Mouse (Mus musculus) CH12.LX (cell line): ENCODE results near the gene Bsn. TPM values are rescaled to one million over a fixed set of nuclear protein-coding genes. Genes with fewer than 3 reads are reported as not detected.
A peak's percentile ranks its signal among the peaks of the same experiment; 100 is the strongest.

Experiments
- DNase-seq: peaks from one replicate; pipeline ENCODE4 v3.0.0-alpha.2; 2013; ENCODE audit errors: extremely low read depth
- H3K27ac ChIP-seq: 2 replicates; pipeline ENCODE4 v1.5.1; 2012; ENCODE audit warnings: low read depth, mild to moderate bottlenecking, control low read depth, moderate library complexity; ENCODE audit not compliant: insufficient read depth
- H3K27me3 ChIP-seq: replicated peaks from 2 replicates; pipeline ENCODE3; 2012; ENCODE audit warnings: inconsistent platforms
- H3K36me3 ChIP-seq, 2 experiments: replicated peaks in 1 of 2; 2 replicates each; pipeline versions ENCODE3 to v1.6.1; 2012; ENCODE audit warnings: inconsistent platforms in 1 of 2, low read length in 1 of 2, mild to moderate bottlenecking in 1 of 2, mixed read lengths in 1 of 2, moderate library complexity in 1 of 2; ENCODE audit not compliant: control insufficient read depth in 1 of 2, insufficient read depth in 1 of 2
- H3K4me1 ChIP-seq, 2 experiments: 2 replicates each; pipeline ENCODE4 v1.6.1; 2012; ENCODE audit warnings: inconsistent platforms in 1 of 2, moderate library complexity in 1 of 2; ENCODE audit not compliant: insufficient read depth in 2 of 2, control insufficient read depth in 1 of 2
- H3K4me2 ChIP-seq: 2 replicates; pipeline ENCODE4 v1.6.1; 2012; ENCODE audit warnings: low read depth, mild to moderate bottlenecking, control low read depth; ENCODE audit not compliant: poor library complexity, insufficient read depth, severe bottlenecking
- H3K4me3 ChIP-seq, 3 experiments: fragments of 150-350 bp in 1 of 3; sonication (generic) in 1 of 3; replicated peaks in 1 of 3; 2 replicates each; pipeline versions ENCODE3 to v1.5.1; 2011 to 2012; ENCODE audit warnings: low read depth in 2 of 3, low read length in 2 of 3, mild to moderate bottlenecking in 2 of 3, moderate library complexity in 2 of 3, control low read depth in 1 of 3, improper control_type of control experiment in 1 of 3, inconsistent platforms in 1 of 3, mixed read lengths in 1 of 3; ENCODE audit not compliant: poor library complexity in 1 of 3
- H3K79me2 ChIP-seq: replicated peaks from 2 replicates; pipeline ENCODE4 v1.6.1; 2012; ENCODE audit warnings: mild to moderate bottlenecking, moderate library complexity; ENCODE audit not compliant: control insufficient read depth, poor library complexity, insufficient read depth, severe bottlenecking; ENCODE audit errors: extremely low read depth
- H3K9ac ChIP-seq: 2 replicates; pipeline ENCODE4 v1.6.1; 2012; ENCODE audit warnings: low read depth, mild to moderate bottlenecking, control low read depth, moderate library complexity; ENCODE audit not compliant: insufficient read depth
- H3K9me3 ChIP-seq: replicated peaks from 2 replicates; pipeline ENCODE3; 2012; ENCODE audit warnings: low read length, inconsistent platforms, mixed read lengths
- BHLHE40 ChIP-seq: IDR thresholded peaks from 2 replicates; pipeline ENCODE4 v1.6.1; 2011; ENCODE audit warnings: mild to moderate bottlenecking, low read depth, low read length, improper control_type of control experiment
- CHD2 ChIP-seq: IDR thresholded peaks from 2 replicates; pipeline ENCODE4 v1.6.1; 2011; ENCODE audit warnings: low read length, improper control_type of control experiment
- CTCF ChIP-seq, 2 experiments: IDR thresholded peaks in 1 of 2; conservative IDR thresholded peaks in 1 of 2; 2 replicates each; pipeline ENCODE4 v1.5.1; 2011 to 2012; ENCODE audit warnings: low read depth in 2 of 2, low read length in 2 of 2, improper control_type of control experiment in 1 of 2, inconsistent platforms in 1 of 2, mild to moderate bottlenecking in 1 of 2, moderate library complexity in 1 of 2
- ELF1 ChIP-seq: IDR thresholded peaks from 2 replicates; pipeline ENCODE4 v1.6.1; 2014; ENCODE audit warnings: low read depth, mild to moderate bottlenecking, inconsistent platforms, low read length, improper control_type of control experiment
- EP300 ChIP-seq: IDR thresholded peaks from 2 replicates; pipeline ENCODE4 v1.6.1; 2011; ENCODE audit warnings: low read length, improper control_type of control experiment
- IRF4 ChIP-seq: IDR thresholded peaks from 2 replicates; pipeline ENCODE4 v1.6.1; 2014; ENCODE audit warnings: low read depth, mild to moderate bottlenecking, inconsistent platforms, low read length, improper control_type of control experiment
- JUND ChIP-seq: conservative IDR thresholded peaks from 2 replicates; pipeline ENCODE4 v1.6.1; 2011; ENCODE audit warnings: low read depth, low read length, improper control_type of control experiment
- MAFK ChIP-seq: IDR thresholded peaks from 2 replicates; pipeline ENCODE4 v1.6.1; 2011; ENCODE audit warnings: low read length, improper control_type of control experiment; ENCODE audit not compliant: insufficient replicate concordance
- MEF2A ChIP-seq: IDR thresholded peaks from 2 replicates; pipeline ENCODE4 v1.6.1; 2014; ENCODE audit warnings: low read depth, mild to moderate bottlenecking, inconsistent platforms, low read length, improper control_type of control experiment, borderline replicate concordance
- NRF1 ChIP-seq: IDR thresholded peaks from 2 replicates; pipeline ENCODE4 v1.6.1; 2014; ENCODE audit warnings: low read depth, mild to moderate bottlenecking, inconsistent platforms, low read length, improper control_type of control experiment, moderate library complexity
- POLR2A ChIP-seq: IDR thresholded peaks from 2 replicates; pipeline ENCODE4 v1.6.1; 2011; ENCODE audit warnings: low read depth, mild to moderate bottlenecking, improper control_type of control experiment, low read length
- POLR2AphosphoS2 ChIP-seq: IDR thresholded peaks from 2 replicates; pipeline ENCODE4 v1.6.1; 2011; ENCODE audit warnings: low read depth, low read length, improper control_type of control experiment
- RAD21 ChIP-seq: IDR thresholded peaks from 2 replicates; pipeline ENCODE4 v1.6.1; 2011; ENCODE audit warnings: low read depth, mild to moderate bottlenecking, low read length, improper control_type of control experiment, moderate library complexity
- SIN3A ChIP-seq: IDR thresholded peaks from 2 replicates; pipeline ENCODE4 v1.6.1; 2012; ENCODE audit warnings: low read length, improper control_type of control experiment, inconsistent platforms
- TBP ChIP-seq: conservative IDR thresholded peaks from 2 replicates; pipeline ENCODE4 v1.6.1; 2011; ENCODE audit warnings: low read depth, low read length, improper control_type of control experiment
- TCF12 ChIP-seq: IDR thresholded peaks from 2 replicates; pipeline ENCODE4 v1.6.1; 2014; ENCODE audit warnings: low read depth, mild to moderate bottlenecking, inconsistent platforms, low read length, improper control_type of control experiment
- USF1 ChIP-seq: IDR thresholded peaks from 2 replicates; pipeline ENCODE4 v1.6.1; 2014; ENCODE audit warnings: low read depth, mild to moderate bottlenecking, inconsistent platforms, low read length, improper control_type of control experiment
- USF2 ChIP-seq: conservative IDR thresholded peaks from 2 replicates; pipeline ENCODE4 v1.6.1; 2011; ENCODE audit warnings: low read depth, low read length, improper control_type of control experiment
- ZMIZ1 ChIP-seq: IDR thresholded peaks from 2 replicates; pipeline ENCODE4 v1.6.1; 2012; ENCODE audit warnings: low read depth, mild to moderate bottlenecking, inconsistent platforms, low read length, improper control_type of control experiment
- dilution Hi-C: fragments of 300-500 bp; cut with MboI; formaldehyde crosslinking; loops from 2 replicates; pipeline ENCODE4 v1.14.3; 2020; ENCODE audit warnings: low sequenced_read_pairs; ENCODE audit not compliant: extremely low pct_unique_long_range_greater_than_20kb, extremely low pct_ligation_motif_present
- in situ Hi-C: fragments of 300-500 bp; cut with MboI; formaldehyde crosslinking; loops from 3 replicates; pipeline ENCODE4 v1.14.3; 2019; ENCODE audit warnings: low sequenced_read_pairs, low pct_ligation_motif_present, low pct_unique_long_range_greater_than_20kb, mixed read lengths
- polyA plus RNA-seq: library from polyadenylated mRNA; unstranded; fragments of >175 nt; gene quantifications from 2 replicates; pipeline ENCODE4 v1.2.1, GENCODE M21; 2012; ENCODE audit warnings: low read depth; ENCODE audit not compliant: insufficient read length
- total RNA-seq, 2 experiments: library from RNA; depleted of rRNA; stranded (reverse); fragments of 300-350 nt in 1 of 2; fragments of >200 nt in 1 of 2; gene quantifications; 2 replicates each; pipeline ENCODE4 v1.2.3; 2012 to 2014

Bsn gene
- total and polyA plus RNA-seq, 3 experiments = 3.6 to 7.8 (median 4.4) TPM

DNA sequence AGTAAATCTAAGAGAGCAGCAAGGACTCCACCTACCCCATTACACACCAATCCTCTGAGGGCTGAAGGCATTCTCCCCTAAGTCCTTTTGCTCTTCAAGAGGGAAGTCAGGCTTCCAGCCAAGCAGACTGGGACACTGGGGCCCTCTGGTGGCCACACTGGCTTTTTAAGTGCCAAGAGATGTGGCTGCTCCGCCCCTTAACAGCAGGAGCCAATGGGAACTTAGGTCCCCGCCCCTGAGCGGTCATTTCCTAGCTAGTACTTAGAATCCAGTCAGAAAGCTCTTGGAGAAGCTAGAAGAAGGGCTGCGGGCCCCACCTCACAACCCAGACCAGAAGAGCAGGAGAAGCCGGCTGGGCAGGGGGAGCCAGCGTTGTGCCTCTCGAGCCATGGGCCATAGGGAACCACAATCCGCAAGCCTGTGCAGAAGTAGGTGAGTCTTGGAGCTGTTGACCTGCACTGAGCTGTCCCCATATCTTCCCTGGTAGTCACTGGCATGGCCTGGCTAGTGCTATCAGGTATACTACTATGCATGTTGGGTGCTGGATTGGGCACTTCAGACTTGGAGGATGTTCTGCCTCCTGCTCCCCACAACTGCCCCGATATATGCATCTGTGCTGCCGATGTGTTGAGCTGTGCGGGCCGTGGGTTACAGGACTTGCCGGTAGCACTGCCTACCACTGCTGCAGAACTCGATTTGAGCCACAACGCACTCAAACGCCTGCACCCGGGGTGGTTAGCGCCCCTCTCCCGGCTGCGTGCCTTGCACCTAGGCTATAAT, 137.1 kb downstream of the Bsn start, which contains the start of gene Amigo3 (continued):
- TF ChIP-seq CTCF (conservative IDR thresholded peaks at IDR 0.05 in 1 of 2, IDR thresholded peaks at IDR 0.05 in 1 of 2; ENCODE audit: low read depth in 2 of 2, low read length in 2 of 2) (peak; percentile 61 to 95), TBP (peak; percentile 91), MAFK (no peak), JUND (no peak)
- TF ChIP-seq, all 38 proteins: peak for 8

- H3K27ac ChIP-seq = no peak overlapping the region
- H3K79me2 ChIP-seq = no peaks in the 10 kb centered on the region
- H3K9ac ChIP-seq = no peak overlapping the region
- H3K4me3 ChIP-seq = no peak overlapping the region
- DNase-seq = no peak
- peaks cover 66 to 78% of the 10 kb centered on the region in 2 experiments for H3K36me3 ChIP-seq
- in situ Hi-C loops = no loop called here
- dilution Hi-C loops = no loop called here
- no peak for TF ChIP-seq NRF1
- TF ChIP-seq ZMIZ1 = peak; percentile 21
- TF ChIP-seq EP300 = no peak
- no peak for TF ChIP-seq IRF4
- no peak for TF ChIP-seq TCF12
- H3K9me3 ChIP-seq = no peaks in the 10 kb centered on the region
- peaks cover 2 to 31% of the 10 kb centered on the region in 2 experiments; a peak in 2 of 4 replicates for H3K4me1 ChIP-seq
- no peak overlapping the region for H3K4me2 ChIP-seq
- no peaks in the 10 kb centered on the region for H3K27me3 ChIP-seq
Measured at GRCm38 (mm10) chr9:108052411-108052810, 137.8 kb downstream of the Bsn start.

DNA sequence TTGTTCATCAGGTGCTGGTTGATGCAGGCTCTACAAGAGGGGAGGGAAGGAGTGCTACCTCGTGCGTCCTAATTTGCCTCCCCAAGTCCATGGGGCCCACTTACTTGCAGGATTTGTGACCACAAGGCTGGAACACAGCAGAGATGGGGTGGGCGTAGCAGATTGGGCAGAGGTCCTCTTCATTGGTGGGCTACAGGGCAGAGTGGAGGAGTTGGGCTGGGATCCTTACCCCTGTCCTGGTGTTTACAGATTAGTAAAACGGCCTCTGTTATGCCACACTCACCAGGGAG, 138.3 kb downstream of the Bsn start:
- no peaks in the 10 kb centered on the region for H3K79me2 ChIP-seq
- no peak overlapping the region for H3K4me2 ChIP-seq
- dilution Hi-C loops = no loop called here
- DNase-seq = no peak
- peaks cover 60 to 78% of the 10 kb centered on the region in 2 experiments for H3K36me3 ChIP-seq
- H3K27me3 ChIP-seq = no peaks in the 10 kb centered on the region
- no peaks in the 10 kb centered on the region for H3K9me3 ChIP-seq
- no peak overlapping the region for H3K9ac ChIP-seq
- H3K4me1 ChIP-seq = peaks cover 2 to 31% of the 10 kb centered on the region in 2 experiments; a peak in 2 of 4 replicates
- no peak for TF ChIP-seq USF2
- no peak for TF ChIP-seq RAD21
- no peak for TF ChIP-seq TBP
- TF ChIP-seq USF1 = no peak
- no peak for TF ChIP-seq POLR2AphosphoS2
- no peak for TF ChIP-seq JUND
- no peak for TF ChIP-seq MEF2A
- TF ChIP-seq BHLHE40 = no peak
- no peak for TF ChIP-seq CHD2
- TF ChIP-seq ELF1 = no peak
- no peak for TF ChIP-seq POLR2A
- no peak for TF ChIP-seq SIN3A
- TF ChIP-seq, all 38 proteins: peak for 0
- no peak overlapping the region for H3K27ac ChIP-seq
- in situ Hi-C loops = no loop called here
- H3K4me3 ChIP-seq = no peak overlapping the region
